ENCODE assay signal across 13 mouse cellular contexts in the genomic region with DNA sequence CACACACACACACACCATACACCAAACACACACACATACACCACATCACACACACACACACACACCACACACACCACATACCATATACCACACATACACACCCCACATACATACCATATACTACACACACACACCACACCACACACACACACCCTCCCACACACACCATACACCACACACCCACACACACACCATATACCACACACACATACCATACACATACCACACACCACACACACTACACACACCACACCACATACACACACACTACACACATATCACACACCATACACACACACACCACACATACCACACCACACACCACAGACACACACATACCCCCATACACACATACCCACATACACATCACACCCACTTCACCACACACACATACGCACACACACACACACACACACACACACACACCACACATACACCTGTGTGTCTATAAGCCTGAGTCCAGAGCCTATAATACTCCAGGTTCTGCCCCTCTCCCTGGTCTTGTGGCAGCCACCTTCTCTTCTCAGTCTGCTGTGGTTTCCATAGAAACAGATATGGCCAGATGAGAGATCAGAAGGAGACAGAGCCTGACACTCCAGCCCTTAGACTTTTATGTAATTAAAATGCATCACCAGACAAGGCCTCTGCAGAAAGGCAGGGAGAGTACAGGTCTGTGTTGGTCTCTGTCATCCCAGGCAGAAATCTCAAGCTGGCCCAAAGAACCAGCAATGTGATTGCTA.
DNase-seq lines count a peak whose midpoint lies in the region; ATAC-seq lines count a peak whose summit lies in the region.
"Had no signal": no experiment of that assay in that cellular context is flagged by ENCODE, and none has a peak within 500 bp of the region (broad histone marks: within the 10 kb centered on the region; RNA-seq: fewer than 3 reads in every experiment).

No protein-coding gene starts in this region.

- H3K4me3 ChIP-seq in heart, embryonic 12.5 days: no peak overlapping the region
- no peak overlapping the region for H3K4me3 ChIP-seq in neural tube, embryonic 12.5 days
- H3K4me3 ChIP-seq in limb, embryonic 12.5 days (replicated peaks): no peak overlapping the region

- H3K4me1 ChIP-seq in heart, embryonic 12.5 days (replicated peaks): peaks cover 23% of the 10 kb centered on the region
- no peaks in the 10 kb centered on the region for H3K4me1 ChIP-seq in neural tube, embryonic 12.5 days
- H3K4me1 ChIP-seq in limb, embryonic 12.5 days (replicated peaks): peaks cover 16% of the 10 kb centered on the region

- no peak overlapping the region for H3K9ac ChIP-seq in heart, embryonic 12.5 days
- H3K9ac ChIP-seq in neural tube, embryonic 12.5 days: no peak overlapping the region
- H3K9ac ChIP-seq in limb, embryonic 12.5 days (replicated peaks): no peak overlapping the region

- DNase-seq in heart, adult 11 months: no peak
- DNase-seq in neural tube, embryonic 10.5 days (ENCODE audit: extremely low spot score, low spot score): no peak
- DNase-seq in urinary bladder, postnatal 25 days (ENCODE audit: low spot score): no peak
- no peak for DNase-seq in testis, postnatal 10 days (ENCODE audit: low spot score)
- DNase-seq in right cerebral cortex, postnatal 10 days (ENCODE audit: low spot score in 2 of 2): no peak
- DNase-seq: heart, adult 18-20 months; left cerebral cortex, postnatal 4 days; right cerebral cortex, postnatal 25 days had no signal

- H3K27ac ChIP-seq in heart, embryonic 12.5 days (ENCODE audit: poor library complexity, severe bottlenecking): no peak overlapping the region
- H3K27ac ChIP-seq in neural tube, embryonic 12.5 days: no peak overlapping the region
- no peak overlapping the region for H3K27ac ChIP-seq in limb, embryonic 12.5 days
- H3K27ac ChIP-seq: macrophage had no signal

- no peaks in the 10 kb centered on the region for H3K36me3 ChIP-seq in heart, embryonic 12.5 days
- H3K36me3 ChIP-seq in neural tube, embryonic 12.5 days: no peaks in the 10 kb centered on the region
- no peaks in the 10 kb centered on the region for H3K36me3 ChIP-seq in limb, embryonic 12.5 days

- H3K9me3 ChIP-seq in heart, embryonic 12.5 days (replicated peaks): no peaks in the 10 kb centered on the region
- no peaks in the 10 kb centered on the region for H3K9me3 ChIP-seq in neural tube, embryonic 12.5 days
- no peaks in the 10 kb centered on the region for H3K9me3 ChIP-seq in limb, embryonic 12.5 days

- WGBS in heart, embryonic 12.5 days: 86% methylated on average over 1 of the region's 1 CpGs
- 82% methylated on average over 1 of the region's 1 CpGs for WGBS in neural tube, embryonic 12.5 days
- WGBS in limb, embryonic 12.5 days: 86% methylated on average over 1 of the region's 1 CpGs

- ATAC-seq in heart, embryonic 12.5 days (ENCODE audit: insufficient number of reproducible peaks, low FRiP score): peak; percentile 13; the same call in 1 of the 2 replicates
- ATAC-seq in neural tube, embryonic 12.5 days (ENCODE audit: low FRiP score, low read depth): peak; percentile 41
- ATAC-seq in limb, embryonic 12.5 days (ENCODE audit: insufficient number of reproducible peaks, insufficient read depth, low FRiP score, low TSS enrichment, low read depth): peak; percentile 56; the same call in 1 of the 2 replicates
- ATAC-seq: activated CD4-positive, CD25-positive, alpha-beta regulatory T cell, adult 4 months had no signal

- no peaks in the 10 kb centered on the region for H3K27me3 ChIP-seq in heart, embryonic 12.5 days (replicated peaks)
- no peaks in the 10 kb centered on the region for H3K27me3 ChIP-seq in neural tube, embryonic 12.5 days (replicated peaks)
- no peaks in the 10 kb centered on the region for H3K27me3 ChIP-seq in limb, embryonic 12.5 days

- H3K4me2 ChIP-seq in heart, embryonic 12.5 days: no peak overlapping the region
- no peak overlapping the region for H3K4me2 ChIP-seq in neural tube, embryonic 12.5 days (replicated peaks)
- H3K4me2 ChIP-seq in limb, embryonic 12.5 days: no peak overlapping the region
